Mouse (Mus musculus): ENCODE measurements around the gene Gm14295. TPM values are rescaled to one million over a fixed set of nuclear protein-coding genes. Genes with fewer than 3 reads are reported as not detected.
"Not testable (repeated sequence)": the region's sequence is repeated elsewhere in the genome, so short reads cannot be mapped to it uniquely, and the experiment has no call there.

Gene Gm14295
- polyA plus RNA-seq (2015; fragmentation: Nextera tagmentation; extraction: Ambion mirVana), result 11.1 and 12.4 TPM in 2 replicates

DNA sequence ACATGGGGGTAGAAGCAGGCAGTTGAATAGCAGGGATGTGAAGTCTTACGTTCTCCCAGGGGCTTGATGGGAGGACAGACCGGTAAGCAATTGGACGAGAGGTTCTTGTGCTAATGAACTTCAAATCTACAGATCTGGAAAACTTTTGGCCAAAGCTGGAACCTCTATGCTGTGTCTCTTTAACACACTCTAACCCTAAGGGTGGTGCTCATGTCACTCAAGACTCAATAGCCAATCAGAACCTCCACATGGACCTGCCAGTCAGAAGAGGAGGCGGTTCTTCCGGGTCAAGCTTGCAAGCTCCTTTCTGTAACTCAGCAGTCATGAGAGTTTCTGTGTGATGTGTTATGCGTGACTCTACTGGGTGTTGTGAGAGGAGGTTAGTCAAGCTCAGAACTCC is at the start of gene Gm14295:
Gene Gm14295, plus strand, starts transcription at position 301 of the 400 bp plus-strand sequence.
- Histone ChIP-seq H3K4me2 (peak within 1 kb of the TSS; percentile 48), H3K4me3 (peak within 1 kb of the TSS; percentile 42), H3K9ac (peak within 1 kb of the TSS; percentile 57; the same call in 1 of the 2 replicates)
- WGBS, result no CpG with 5 or more reads among the region's 6 CpGs
- H3K4me1 ChIP-seq (replicated peaks); H3K27me3 ChIP-seq; H3K36me3 ChIP-seq; H3K9me3 ChIP-seq; H3K27ac ChIP-seq (replicated peaks); ATAC-seq (ENCODE audit: low read depth): not testable (repeated sequence)

DNA sequence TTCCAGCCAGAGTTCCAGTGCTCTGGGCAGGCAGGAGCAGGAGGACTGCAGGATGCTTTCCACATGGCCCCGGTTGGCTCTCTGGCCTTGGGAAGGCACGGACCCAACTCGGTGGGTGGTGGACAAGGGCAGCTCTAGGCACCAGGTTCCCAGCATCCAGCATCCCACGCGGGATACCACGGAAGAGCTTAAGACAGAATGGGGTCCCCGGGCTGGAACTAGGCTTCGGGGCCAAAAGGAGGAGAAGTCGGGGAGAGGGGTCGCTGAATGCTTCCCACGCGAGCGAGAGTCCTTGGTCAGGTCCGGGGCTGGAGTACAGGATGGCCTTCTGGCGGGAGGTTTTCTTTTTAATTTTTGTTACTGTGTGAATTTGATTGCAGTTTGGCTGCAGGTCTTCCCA is 373 bp downstream of the Gm14295 start:
- H3K27me3 ChIP-seq; H3K36me3 ChIP-seq; H3K4me1 ChIP-seq (replicated peaks); H3K27ac ChIP-seq (replicated peaks); ATAC-seq (ENCODE audit: low read depth); H3K9me3 ChIP-seq: not testable (repeated sequence)
- peak overlapping the region; percentile 48 for H3K4me2 ChIP-seq
- H3K9ac ChIP-seq, result peak overlapping the region; percentile 57; the same call in 1 of the 2 replicates
- whole genome bisulfite sequencing, result 24% methylated on average over 15 of the region's 15 CpGs
- H3K4me3 ChIP-seq, result peak overlapping the region; percentile 42

DNA sequence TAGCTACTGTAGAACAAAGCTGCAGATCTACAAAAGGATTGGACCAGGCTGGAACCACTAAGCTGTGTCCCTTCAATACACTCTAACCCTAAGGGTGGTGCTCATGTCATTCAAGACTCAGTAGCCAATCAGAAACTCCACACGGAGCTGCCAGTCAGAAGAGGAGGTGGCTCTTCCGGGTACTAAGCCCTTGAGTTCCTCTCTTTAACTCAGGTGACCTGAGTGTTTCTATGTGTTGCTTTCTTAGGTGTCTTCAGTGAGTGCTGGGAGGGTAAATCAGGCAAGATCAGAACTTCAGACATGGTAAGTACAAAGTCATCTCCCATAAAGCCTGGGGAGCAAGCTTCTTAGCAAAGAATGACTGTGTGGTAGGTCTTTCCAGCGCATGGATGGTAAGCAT is 32.4 kb downstream of the Gm14295 start, which contains the start of gene Gm14408:
Gene Gm14408, plus strand, starts transcription at position 301 of the 400 bp plus-strand sequence.
- not testable (repeated sequence) for H3K36me3 ChIP-seq; H3K9me3 ChIP-seq; H3K9ac ChIP-seq; ATAC-seq (ENCODE audit: low read depth); H3K4me2 ChIP-seq; H3K27me3 ChIP-seq; H3K4me1 ChIP-seq (replicated peaks); H3K4me3 ChIP-seq; H3K27ac ChIP-seq (replicated peaks)
- WGBS, result 96% methylated on average over 1 of the region's 3 CpGs

Other genes starting within 250 kb of the Gm14295 start
- 20.6 and 30.9 TPM in 2 replicates for gene Gm14308, start 162.3 kb upstream of the Gm14295 start, polyA plus RNA-seq (2015; fragmentation: Nextera tagmentation; extraction: Ambion mirVana)
- gene Zfp973, start 128.1 kb upstream of the Gm14295 start, polyA plus RNA-seq (2015; fragmentation: Nextera tagmentation; extraction: Ambion mirVana), result 7.5 and 8.6 TPM in 2 replicates
- 32.4 and 39.1 TPM in 2 replicates for gene Gm14305, start 90.3 kb upstream of the Gm14295 start, polyA plus RNA-seq (2015; fragmentation: Nextera tagmentation; extraction: Ambion mirVana)
- gene Gm14408, start 32.5 kb downstream of the Gm14295 start, polyA plus RNA-seq (2015; fragmentation: Nextera tagmentation; extraction: Ambion mirVana), result not detected in 2 replicates
- gene Gm14296, start 129.2 kb downstream of the Gm14295 start, polyA plus RNA-seq (2015; fragmentation: Nextera tagmentation; extraction: Ambion mirVana), result 8.8 and 9.7 TPM in 2 replicates
- gene Gm14419, start 202.3 kb downstream of the Gm14295 start, polyA plus RNA-seq (2015; fragmentation: Nextera tagmentation; extraction: Ambion mirVana), result 8.8 and 9.1 TPM in 2 replicates